Mouse (Mus musculus): Measurements from ENCODE around the gene Cldn9. TPM values are rescaled to one million over a fixed set of nuclear protein-coding genes. Genes with fewer than 3 reads are reported as not detected.

Cldn9 gene
- total and polyA plus RNA-seq, 3 experiments, result not detected

DNA sequence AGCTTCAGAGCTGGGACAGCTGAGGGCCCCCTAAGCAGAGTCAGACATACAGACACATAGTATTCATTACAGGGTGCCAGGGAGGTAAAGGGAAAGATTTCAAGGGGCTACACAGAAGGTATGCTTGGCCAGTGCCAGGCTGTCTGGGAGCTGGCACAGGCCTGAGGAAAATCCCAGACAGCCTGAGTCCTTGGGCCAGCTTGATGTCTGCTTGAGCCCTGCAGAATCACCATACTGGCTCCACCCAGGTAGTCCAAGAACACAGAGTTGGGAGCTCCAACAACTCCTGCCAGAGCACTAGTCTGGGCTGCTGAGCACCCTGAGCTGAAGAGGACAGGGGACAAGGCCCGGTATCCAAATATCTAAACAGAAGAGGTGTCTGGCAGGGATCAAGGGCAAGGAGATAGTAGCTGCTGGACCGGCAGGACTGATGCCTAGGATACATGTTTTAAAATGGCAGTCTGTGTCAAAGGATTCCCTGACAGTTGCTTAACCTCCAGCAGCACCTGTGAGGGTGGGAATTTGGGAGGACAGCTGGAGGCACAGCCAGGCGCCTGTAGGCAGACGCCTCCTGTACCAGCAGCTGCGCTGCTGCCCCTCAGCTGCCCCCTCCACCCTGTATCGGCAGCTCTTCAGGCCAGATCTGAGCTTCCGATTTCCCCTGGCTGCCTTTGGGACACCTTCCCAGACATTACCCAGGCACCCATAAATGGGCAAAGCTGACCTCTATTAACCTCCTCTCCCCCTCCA, 38.7 kb upstream of the Cldn9 start, which contains the start of gene 1520401A03Rik:
TSS of gene 1520401A03Rik (minus strand) at position 408 of the 750 bp plus-strand sequence.
- ATAC-seq (ENCODE audit: extremely low read depth, insufficient number of reproducible peaks, low FRiP score, poor library complexity, severe bottlenecking), result no peak
- no peak for TF ChIP-seq TAL1 (conservative IDR thresholded peaks at IDR 0.05; ENCODE audit: low read depth, low read length)
- no peak for TF ChIP-seq CTCF (IDR thresholded peaks at IDR 0.05; ENCODE audit: low read depth, low read length)

DNA sequence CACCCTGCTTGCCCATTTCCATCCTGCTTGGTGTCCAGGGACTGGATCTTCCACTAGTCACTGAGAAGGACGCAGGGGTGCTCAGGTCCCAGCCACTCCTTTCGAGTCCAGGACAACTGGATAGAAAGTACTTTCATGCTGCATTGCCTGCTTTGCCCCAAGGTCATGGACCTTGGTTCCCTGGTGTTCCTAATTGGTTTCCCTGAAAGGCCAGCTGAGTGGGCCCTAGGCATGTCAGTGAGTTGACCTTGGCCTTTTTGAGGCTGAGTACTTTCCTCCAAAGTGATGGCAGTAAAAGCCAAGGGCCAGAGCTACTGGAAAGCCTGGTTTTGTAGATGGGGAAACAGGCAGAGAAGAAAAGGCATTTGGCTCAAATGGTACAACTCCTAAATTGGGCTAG, 38.1 kb upstream of the Cldn9 start:
- TF ChIP-seq GATA2 (IDR thresholded peaks at IDR 0.05; ENCODE audit: borderline replicate concordance, low read depth, low read length) (no peak), CTCF (IDR thresholded peaks at IDR 0.05; ENCODE audit: low read depth, low read length) (no peak), TAL1 (conservative IDR thresholded peaks at IDR 0.05; ENCODE audit: low read depth, low read length) (no peak), POLR2AphosphoS5 (IDR thresholded peaks at IDR 0.05; ENCODE audit: insufficient replicate concordance, low read depth, low read length) (no peak), GATA1 (IDR thresholded peaks at IDR 0.05; ENCODE audit: borderline replicate concordance, low read length) (no peak)
- no peak overlapping the region for H3K4me3 ChIP-seq (ENCODE audit: low read depth, low read length)
- H3K36me3 ChIP-seq (replicated peaks), result no peaks in the 10 kb centered on the region
- no peak for DNase-seq (ENCODE audit: low spot score)
- peaks cover 38% of the 10 kb centered on the region for H3K27me3 ChIP-seq (ENCODE audit: insufficient read depth, low read length)
- ATAC-seq (ENCODE audit: extremely low read depth, insufficient number of reproducible peaks, low FRiP score, poor library complexity, severe bottlenecking), result no peak
- no peaks in the 10 kb centered on the region for H3K9me3 ChIP-seq (replicated peaks)
- H3K4me1 ChIP-seq (ENCODE audit: insufficient read depth, low read depth, low read length), result peaks cover 14% of the 10 kb centered on the region

More for the DNA sequence above, 38.7 kb upstream of the Cldn9 start, which contains the start of gene 1520401A03Rik:
- Histone ChIP-seq H3K27me3 (ENCODE audit: insufficient read depth, low read length) (peaks cover 38% of the 10 kb centered on the region), H3K4me3 (ENCODE audit: low read depth, low read length) (no peak within 1 kb of the TSS), H3K4me1 (ENCODE audit: insufficient read depth, low read depth, low read length) (peaks cover 21% of the 10 kb centered on the region), H3K36me3 (replicated peaks) (no peaks in the 10 kb centered on the region), H3K9me3 (replicated peaks) (no peaks in the 10 kb centered on the region)
- DNase-seq (ENCODE audit: low spot score), result no peak

DNA sequence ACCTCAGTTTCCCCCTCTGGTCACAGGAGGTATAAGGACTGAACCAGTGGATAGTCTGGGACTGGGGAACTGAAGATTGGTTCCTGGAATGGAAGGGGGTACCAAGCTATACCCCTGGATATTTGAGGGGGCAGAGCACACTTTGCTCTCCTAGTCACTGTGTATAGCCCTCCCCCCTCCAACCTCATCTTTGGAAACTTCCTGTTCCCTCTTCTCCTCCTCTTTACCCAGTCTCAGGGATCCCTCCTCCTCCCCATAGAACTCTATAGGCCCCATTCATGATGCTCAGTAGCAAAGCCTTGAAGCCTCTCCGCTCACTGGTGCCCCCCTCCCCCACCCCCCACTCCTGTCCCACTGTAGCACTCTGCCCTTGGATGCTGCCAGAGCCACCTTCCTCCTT, 35.6 kb upstream of the Cldn9 start:
- ATAC-seq (ENCODE audit: extremely low read depth, insufficient number of reproducible peaks, low FRiP score, poor library complexity, severe bottlenecking) (no peak), DNase-seq (ENCODE audit: low spot score) (no peak)
- H3K9me3 ChIP-seq (replicated peaks), result no peaks in the 10 kb centered on the region
- no peak overlapping the region for H3K4me3 ChIP-seq (ENCODE audit: low read depth, low read length)
- H3K27me3 ChIP-seq (ENCODE audit: insufficient read depth, low read length), result peaks cover 43% of the 10 kb centered on the region
- H3K36me3 ChIP-seq (replicated peaks), result no peaks in the 10 kb centered on the region
- H3K4me1 ChIP-seq (ENCODE audit: insufficient read depth, low read depth, low read length), result no peaks in the 10 kb centered on the region
- TF ChIP-seq POLR2AphosphoS5 (IDR thresholded peaks at IDR 0.05; ENCODE audit: insufficient replicate concordance, low read depth, low read length), result no peak
- TF ChIP-seq CTCF (IDR thresholded peaks at IDR 0.05; ENCODE audit: low read depth, low read length), result no peak
- no peak for TF ChIP-seq TAL1 (conservative IDR thresholded peaks at IDR 0.05; ENCODE audit: low read depth, low read length)
- TF ChIP-seq GATA2 (IDR thresholded peaks at IDR 0.05; ENCODE audit: borderline replicate concordance, low read depth, low read length), result no peak
- no peak for TF ChIP-seq GATA1 (IDR thresholded peaks at IDR 0.05; ENCODE audit: borderline replicate concordance, low read length)

DNA sequence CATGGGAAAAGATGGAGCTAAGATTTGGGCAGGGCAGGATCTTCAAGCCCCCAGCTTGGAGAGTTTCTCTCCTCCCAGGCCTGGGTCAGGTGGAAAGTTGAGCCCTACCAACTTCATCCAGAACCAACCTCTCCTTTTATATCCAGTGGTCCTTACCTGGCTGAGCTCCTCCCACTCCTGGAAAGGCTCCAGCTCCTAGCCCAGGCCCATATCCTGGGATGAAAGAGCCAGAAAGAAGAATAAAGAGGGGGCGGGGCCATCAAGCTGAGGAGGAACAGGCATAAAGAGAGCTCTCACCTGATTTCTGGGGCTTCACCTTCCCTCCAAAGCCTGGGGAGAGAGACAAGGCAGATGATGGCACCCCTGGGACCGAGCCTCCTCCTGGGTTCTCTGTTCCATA, 33.2 kb upstream of the Cldn9 start:
- no peaks in the 10 kb centered on the region for H3K36me3 ChIP-seq (replicated peaks)
- ATAC-seq (ENCODE audit: extremely low read depth, insufficient number of reproducible peaks, low FRiP score, poor library complexity, severe bottlenecking), result no peak
- TF ChIP-seq CTCF (IDR thresholded peaks at IDR 0.05; ENCODE audit: low read depth, low read length) (no peak), POLR2AphosphoS5 (IDR thresholded peaks at IDR 0.05; ENCODE audit: insufficient replicate concordance, low read depth, low read length) (no peak), TAL1 (conservative IDR thresholded peaks at IDR 0.05; ENCODE audit: low read depth, low read length) (no peak), GATA1 (IDR thresholded peaks at IDR 0.05; ENCODE audit: borderline replicate concordance, low read length) (no peak), GATA2 (IDR thresholded peaks at IDR 0.05; ENCODE audit: borderline replicate concordance, low read depth, low read length) (no peak)
- H3K4me1 ChIP-seq (ENCODE audit: insufficient read depth, low read depth, low read length), result no peaks in the 10 kb centered on the region
- no peak for DNase-seq (ENCODE audit: low spot score)
- H3K9me3 ChIP-seq (replicated peaks), result no peaks in the 10 kb centered on the region
- no peak overlapping the region for H3K4me3 ChIP-seq (ENCODE audit: low read depth, low read length)
- peaks cover 55% of the 10 kb centered on the region for H3K27me3 ChIP-seq (ENCODE audit: insufficient read depth, low read length)

DNA sequence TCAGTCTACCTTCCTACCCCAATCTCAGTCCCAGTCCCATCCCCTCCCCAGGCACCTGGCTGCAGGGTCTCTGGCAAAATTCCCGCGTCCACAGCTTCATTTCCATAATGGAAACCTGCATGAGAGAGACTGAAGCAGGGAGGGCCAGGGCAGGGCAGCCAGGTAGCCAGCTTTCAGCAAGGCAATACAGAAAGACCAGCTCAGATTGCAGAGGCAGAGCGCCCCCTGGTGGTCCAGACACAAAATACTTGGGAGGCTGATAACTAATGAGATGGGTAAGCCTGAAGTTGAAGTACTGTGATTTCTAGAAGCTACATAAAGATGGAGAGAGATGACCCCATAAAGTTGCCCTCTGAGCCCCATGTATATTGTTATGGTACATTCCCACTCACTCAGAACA, 22.4 kb upstream of the Cldn9 start:
- H3K27me3 ChIP-seq (ENCODE audit: insufficient read depth, low read length), result peaks cover 35% of the 10 kb centered on the region

DNA sequence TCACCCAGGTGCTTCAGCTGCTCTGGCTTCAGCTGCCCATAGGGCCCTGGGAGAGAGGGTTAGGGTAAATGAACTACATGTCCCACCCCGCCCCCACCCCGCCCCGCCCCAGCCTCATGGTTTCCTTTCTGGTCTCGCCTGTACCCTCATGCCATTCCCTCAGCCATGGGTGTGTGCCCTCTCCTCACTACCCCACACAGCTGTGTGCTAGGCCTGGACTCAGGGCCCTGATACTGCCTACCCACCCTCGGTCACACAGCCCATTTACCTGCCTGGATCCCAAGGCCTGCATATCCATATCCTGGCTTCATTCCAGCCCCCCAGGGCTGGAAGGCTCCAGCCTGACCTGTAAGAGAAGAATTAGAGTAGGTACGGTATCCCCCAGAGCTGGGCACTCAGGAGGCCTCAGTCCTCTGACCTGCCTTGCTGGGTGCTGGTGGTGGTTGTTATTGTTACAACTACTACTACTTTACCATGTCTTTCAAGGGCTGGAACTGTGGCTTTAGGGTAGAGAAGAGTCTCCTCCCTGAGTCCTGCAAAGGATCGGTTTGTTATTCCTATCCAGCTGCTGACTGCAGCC, 21.8 kb upstream of the Cldn9 start:
- no peak for TF ChIP-seq GATA1 (IDR thresholded peaks at IDR 0.05; ENCODE audit: borderline replicate concordance, low read length)
- no peak for TF ChIP-seq TAL1 (conservative IDR thresholded peaks at IDR 0.05; ENCODE audit: low read depth, low read length)
- no peak for TF ChIP-seq POLR2AphosphoS5 (IDR thresholded peaks at IDR 0.05; ENCODE audit: insufficient replicate concordance, low read depth, low read length)
- TF ChIP-seq GATA2 (IDR thresholded peaks at IDR 0.05; ENCODE audit: borderline replicate concordance, low read depth, low read length), result no peak
- TF ChIP-seq CTCF (IDR thresholded peaks at IDR 0.05; ENCODE audit: low read depth, low read length), result no peak
- Histone ChIP-seq H3K36me3 (replicated peaks) (no peaks in the 10 kb centered on the region), H3K27me3 (ENCODE audit: insufficient read depth, low read length) (peaks cover 40% of the 10 kb centered on the region), H3K9me3 (replicated peaks) (no peaks in the 10 kb centered on the region), H3K4me1 (ENCODE audit: insufficient read depth, low read depth, low read length) (peaks cover 2% of the 10 kb centered on the region; the same call in 1 of the 2 replicates), H3K4me3 (ENCODE audit: low read depth, low read length) (no peak overlapping the region)
- no peak for DNase-seq (ENCODE audit: low spot score)
- no peak for ATAC-seq (ENCODE audit: extremely low read depth, insufficient number of reproducible peaks, low FRiP score, poor library complexity, severe bottlenecking)

More for the DNA sequence above, 22.4 kb upstream of the Cldn9 start:
- Histone ChIP-seq H3K9me3 (replicated peaks) (no peaks in the 10 kb centered on the region), H3K4me3 (ENCODE audit: low read depth, low read length) (no peak overlapping the region), H3K36me3 (replicated peaks) (no peaks in the 10 kb centered on the region), H3K4me1 (ENCODE audit: insufficient read depth, low read depth, low read length) (peaks cover 2% of the 10 kb centered on the region; the same call in 1 of the 2 replicates)
- ATAC-seq (ENCODE audit: extremely low read depth, insufficient number of reproducible peaks, low FRiP score, poor library complexity, severe bottlenecking), result peak; percentile 54; the same call in 1 of the 2 replicates
- DNase-seq (ENCODE audit: low spot score), result peak; percentile 56
- no peak for TF ChIP-seq GATA1 (IDR thresholded peaks at IDR 0.05; ENCODE audit: borderline replicate concordance, low read length)
- peak; percentile 75 for TF ChIP-seq CTCF (IDR thresholded peaks at IDR 0.05; ENCODE audit: low read depth, low read length)
